Mouse (Mus musculus) gastrocnemius, adult 2 months (tissue): ENCODE data around the gene Gm20538. TPM values are rescaled to one million over a fixed set of nuclear protein-coding genes. Genes with fewer than 3 reads are reported as not detected.

Source experiments
- DNase-seq: peaks from one replicate; pipeline ENCODE4 v3.0.0; 2022
- H3K27ac ChIP-seq: fragments of 200-600 bp; 2 replicates; pipeline ENCODE4 v1.8.1; 2022; ENCODE audit warnings: mild to moderate bottlenecking
- H3K4me3 ChIP-seq: fragments of 200-600 bp; 2 replicates; pipeline ENCODE4 v1.8.1; 2022; ENCODE audit warnings: mild to moderate bottlenecking, moderate library complexity
- CTCF ChIP-seq: fragments of 200-600 bp; IDR thresholded peaks from 2 replicates; pipeline ENCODE4 v1.8.1; 2022; ENCODE audit warnings: antibody characterized with exemption, mild to moderate bottlenecking, moderate library complexity
- intact Hi-C: fragments of 180-260 bp; cut with DNase I; formaldehyde crosslinking; loops from one replicate; pipeline ENCODE4 v1.15.1; 2025
- total RNA-seq, 2 experiments: library from RNA; stranded (reverse); gene quantifications; 2 replicates each; pipeline ENCODE4 v1.2.3; 2021

Gm20538 gene
- total RNA-seq, 2 experiments from 2014 or later: not detected

- TF ChIP-seq CTCF: no peak
- no peak for DNase-seq
- Histone ChIP-seq H3K27ac (no peak overlapping the region), H3K4me3 (no peak overlapping the region)
- intact Hi-C loops: no loop called here
Observed at GRCm38 (mm10) chr19:44498936-44499335, 53.7 kb downstream of the Gm20538 start.

DNA sequence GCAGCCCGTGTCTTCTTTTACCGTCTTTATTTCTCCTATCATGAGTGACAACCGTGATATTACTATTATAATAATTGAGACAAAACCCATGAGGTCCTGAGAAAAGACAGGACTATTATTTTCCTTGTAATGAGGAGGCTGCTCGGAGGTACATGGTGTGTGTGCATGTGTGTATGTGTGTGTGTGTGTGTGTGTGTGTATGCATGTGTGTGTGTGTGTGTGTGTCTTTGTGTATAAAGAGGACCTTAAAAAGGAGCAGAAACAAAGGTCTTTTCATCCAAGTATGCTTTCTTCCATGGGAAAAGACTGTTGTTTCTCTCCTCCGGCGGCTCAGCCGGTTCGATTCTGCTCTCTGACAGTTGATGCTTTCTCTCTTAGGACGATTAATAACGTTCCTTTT, 55.7 kb downstream of the Gm20538 start:
- intact Hi-C loops: no loop called here
- no peak for DNase-seq
- TF ChIP-seq CTCF: no peak
- no peak overlapping the region for H3K4me3 ChIP-seq
- H3K27ac ChIP-seq: no peak overlapping the region

- Histone ChIP-seq H3K27ac (no peak overlapping the region), H3K4me3 (no peak overlapping the region)
- no peak for DNase-seq
- intact Hi-C loops: no loop called here
- TF ChIP-seq CTCF: no peak
Observed at GRCm38 (mm10) chr19:44496511-44496910, 56.1 kb downstream of the Gm20538 start.

Other genes with a start within 250 kb of the Gm20538 start
- gene Scd4, start 219.7 kb downstream of the Gm20538 start, total RNA-seq: under 1 TPM in 1 of 2 experiments, not detected in 1; 0.13 TPM
- 10 to 100 TPM; 10.9 to 33.9 TPM for gene Scd1, start 145.0 kb downstream of the Gm20538 start, total RNA-seq
- not detected for gene Wnt8b, start 59.4 kb downstream of the Gm20538 start, total RNA-seq
- 10 to 100 TPM; 19.0 to 21.9 TPM for gene Sec31b, start 7.0 kb downstream of the Gm20538 start, total RNA-seq
- gene Ndufb8, start 2.6 kb upstream of the Gm20538 start, total RNA-seq: 1,000 to 10,000 TPM in 1 of 2 experiments, 100 to 1,000 TPM in 1; 866 to 1,200 TPM
- 100 to 1,000 TPM; 100 to 116 TPM for gene Hif1an, start 10.0 kb upstream of the Gm20538 start, total RNA-seq
- gene Pax2, start 203.2 kb upstream of the Gm20538 start, total RNA-seq: not detected